Mouse (Mus musculus) thymus, adult 2 months (tissue): ENCODE measurements around the gene Cmah. TPM values are rescaled to one million over a fixed set of nuclear protein-coding genes. Genes with fewer than 3 reads are reported as not detected.

Source experiments
- DNase-seq: peaks from one replicate; pipeline ENCODE4 v3.0.0; 2021
- H3K27ac ChIP-seq: fragments of 200-500 bp; 2 replicates; pipeline ENCODE4 v1.5.1; 2012; ENCODE audit warnings: low read length, control low read depth; ENCODE audit not compliant: control insufficient read depth, insufficient read depth
- H3K27me3 ChIP-seq: fragments of 200-500 bp; 2 replicates; pipeline ENCODE4 v1.6.1; 2012; ENCODE audit warnings: mild to moderate bottlenecking, low read length, moderate library complexity, mixed read lengths; ENCODE audit not compliant: control insufficient read depth, insufficient read depth
- H3K36me3 ChIP-seq: fragments of 200-500 bp; 2 replicates; pipeline ENCODE4 v1.6.1; 2012; ENCODE audit warnings: mild to moderate bottlenecking, low read length, moderate library complexity; ENCODE audit not compliant: control insufficient read depth, insufficient read depth
- H3K4me1 ChIP-seq: fragments of 200-500 bp; replicated peaks from 2 replicates; pipeline ENCODE4 v1.6.1; 2012; ENCODE audit warnings: low read length; ENCODE audit not compliant: control insufficient read depth, insufficient read depth
- H3K4me3 ChIP-seq: fragments of 200-500 bp; 2 replicates; pipeline ENCODE4 v1.5.1; 2012; ENCODE audit warnings: mild to moderate bottlenecking, low read length, control low read depth, moderate library complexity; ENCODE audit not compliant: control insufficient read depth, insufficient read depth
- CTCF ChIP-seq: fragments of 200-500 bp; IDR thresholded peaks from 2 replicates; pipeline ENCODE4 v1.5.1; 2012; ENCODE audit warnings: mild to moderate bottlenecking, control low read depth, low read length, moderate library complexity, borderline replicate concordance; ENCODE audit not compliant: control insufficient read depth, poor library complexity, insufficient read depth; ENCODE audit errors: extremely low read depth
- POLR2A ChIP-seq: fragments of 200-500 bp; IDR thresholded peaks from 2 replicates; pipeline ENCODE4 v1.6.1; 2012; ENCODE audit warnings: mild to moderate bottlenecking, low read length, control low read depth, moderate library complexity; ENCODE audit not compliant: control insufficient read depth, poor library complexity, insufficient read depth; ENCODE audit errors: extremely low read depth
- WGBS: fragments of 180-500 bp; shearing (Covaris S2); methylation state at CpG from one replicate; pipeline ENCODE4 v1.1.7; 2018; 5-methylcytosine and 5-hydroxymethylcytosine counted together
- polyA plus RNA-seq: library from polyadenylated mRNA; depleted of rRNA; stranded (reverse); fragments of >200 nt; gene quantifications from 2 replicates; pipeline ENCODE4 v1.2.3, GENCODE M21; 2012

Cmah gene
- polyA plus RNA-seq, 1 experiment = 14.7 TPM

DNA sequence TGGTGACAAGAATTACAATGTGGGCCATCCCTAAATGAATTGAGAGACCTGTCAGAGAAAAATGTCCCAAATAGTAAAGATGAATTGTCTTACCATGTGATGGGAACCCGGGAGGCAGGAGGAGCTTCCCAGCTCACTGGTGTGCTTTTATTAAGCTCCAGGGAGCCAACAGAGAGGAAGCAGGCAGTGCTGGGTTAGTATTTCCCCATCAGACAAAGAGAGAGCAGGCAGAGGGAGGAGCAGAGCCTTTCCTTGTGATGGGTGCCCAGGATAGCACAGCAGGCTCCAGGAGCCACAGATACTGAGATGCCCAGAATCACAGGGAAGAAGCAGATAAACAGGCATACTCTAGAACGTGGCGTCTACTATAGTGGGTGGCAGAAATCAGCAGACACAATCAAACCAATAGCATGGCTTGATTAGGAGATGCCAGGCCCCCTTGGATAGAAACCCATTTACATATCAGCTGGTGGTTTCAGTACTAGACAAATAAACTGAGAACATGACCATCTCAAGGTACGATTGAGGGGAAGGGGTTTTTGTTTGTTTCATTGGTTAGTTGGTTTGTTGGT lies 87.5 kb downstream of the Cmah start:
- peak overlapping the region; percentile 82 for H3K27ac ChIP-seq

DNA sequence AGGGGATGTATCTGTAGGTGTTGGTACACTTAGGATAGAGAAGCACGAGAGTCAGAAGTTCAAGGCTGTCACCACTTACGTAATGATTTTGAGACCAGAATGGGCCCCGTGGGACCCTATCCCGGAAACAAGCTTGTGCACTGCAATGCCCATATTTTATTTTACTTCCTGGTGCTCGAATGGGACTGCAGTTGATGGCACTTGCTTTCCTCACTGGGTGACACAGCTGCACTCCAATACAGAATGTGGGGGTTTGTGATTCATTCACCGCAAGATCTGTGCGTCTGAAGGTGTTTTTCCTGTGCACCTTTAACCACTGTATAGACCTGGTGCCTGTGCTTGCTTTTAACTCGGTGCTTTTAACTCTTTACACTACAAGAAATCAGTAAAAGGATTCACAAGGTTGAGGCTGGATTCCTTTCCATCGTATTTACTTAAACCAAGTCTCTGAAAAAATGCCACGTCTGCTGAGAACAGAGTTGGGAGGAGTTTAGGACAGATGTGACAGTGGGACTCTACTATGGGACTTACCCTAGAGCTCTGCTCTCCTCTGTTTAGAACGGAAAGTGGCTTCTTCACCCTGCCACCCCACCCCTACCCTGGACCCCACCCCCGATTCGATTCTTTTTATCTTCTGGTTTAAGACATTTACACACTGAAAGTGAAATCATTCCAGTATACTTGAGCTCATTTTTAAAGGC lies 88.5 kb downstream of the Cmah start:
- Histone ChIP-seq H3K4me1 (peaks cover 44% of the 10 kb centered on the region), H3K27me3 (no peaks in the 10 kb centered on the region), H3K36me3 (no peaks in the 10 kb centered on the region), H3K4me3 (no peak overlapping the region), H3K27ac (peak overlapping the region; percentile 82)
- 4% methylated on average over 13 of the region's 13 CpGs for WGBS
- DNase-seq = peak; percentile 74
- TF ChIP-seq CTCF = no peak
- TF ChIP-seq POLR2A = no peak

More for the DNA sequence above, 87.5 kb downstream of the Cmah start:
- no peak for DNase-seq
- Histone ChIP-seq H3K36me3 (no peaks in the 10 kb centered on the region), H3K27me3 (no peaks in the 10 kb centered on the region), H3K4me1 (peaks cover 38% of the 10 kb centered on the region), H3K4me3 (no peak overlapping the region)
- TF ChIP-seq CTCF = no peak
- no peak for TF ChIP-seq POLR2A
- WGBS = 34% methylated on average over 4 of the region's 4 CpGs

DNA sequence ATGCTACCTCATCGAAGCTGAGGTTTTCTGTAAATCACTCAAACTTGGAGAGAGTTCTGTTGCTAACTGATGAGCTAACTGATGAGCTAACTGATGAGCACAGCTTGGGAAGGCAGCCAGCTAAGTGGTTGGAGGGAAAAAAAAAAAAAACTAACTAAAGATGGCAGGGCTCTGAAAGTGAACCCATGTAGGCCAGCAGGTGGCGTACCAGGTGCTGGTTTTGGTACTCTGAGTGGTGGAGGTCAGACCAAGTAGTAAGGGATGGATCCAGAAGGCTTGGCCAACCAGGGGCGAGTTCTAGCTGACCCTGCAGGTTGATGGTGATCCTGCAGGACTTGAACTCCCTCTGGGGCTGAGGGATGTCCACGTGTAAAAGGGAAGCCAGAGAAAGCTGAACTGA lies 89.2 kb downstream of the Cmah start:
- peak; percentile 88 for DNase-seq
- Histone ChIP-seq H3K27ac (peak overlapping the region; percentile 95), H3K36me3 (no peaks in the 10 kb centered on the region), H3K27me3 (no peaks in the 10 kb centered on the region), H3K4me1 (peaks cover 43% of the 10 kb centered on the region), H3K4me3 (peak overlapping the region; percentile 62)
- TF ChIP-seq CTCF (peak; percentile 73), POLR2A (no peak)
- WGBS = 12% methylated on average over 4 of the region's 4 CpGs

DNA sequence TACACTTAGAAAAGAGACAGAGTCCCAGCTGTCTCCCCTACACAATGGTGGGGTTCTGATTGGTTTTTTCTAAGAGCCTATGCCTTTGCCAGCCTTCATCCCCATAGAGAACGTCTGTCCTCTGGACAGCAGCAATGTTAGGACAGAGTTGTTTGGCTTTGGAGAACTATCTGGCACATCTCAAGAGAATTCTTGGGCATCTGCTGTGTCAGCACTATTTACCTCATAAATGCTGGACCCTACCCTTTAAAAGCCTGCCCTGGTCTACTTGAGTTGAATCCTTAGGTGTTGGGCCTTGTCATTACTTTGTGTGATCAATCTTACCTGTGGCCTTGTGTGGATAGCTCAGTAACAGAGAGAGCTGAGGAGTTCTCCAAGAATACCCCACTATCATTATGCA lies 90.8 kb downstream of the Cmah start:
- H3K4me3 ChIP-seq = no peak overlapping the region
- WGBS = 89% methylated on average over 1 of the region's 1 CpGs

DNA sequence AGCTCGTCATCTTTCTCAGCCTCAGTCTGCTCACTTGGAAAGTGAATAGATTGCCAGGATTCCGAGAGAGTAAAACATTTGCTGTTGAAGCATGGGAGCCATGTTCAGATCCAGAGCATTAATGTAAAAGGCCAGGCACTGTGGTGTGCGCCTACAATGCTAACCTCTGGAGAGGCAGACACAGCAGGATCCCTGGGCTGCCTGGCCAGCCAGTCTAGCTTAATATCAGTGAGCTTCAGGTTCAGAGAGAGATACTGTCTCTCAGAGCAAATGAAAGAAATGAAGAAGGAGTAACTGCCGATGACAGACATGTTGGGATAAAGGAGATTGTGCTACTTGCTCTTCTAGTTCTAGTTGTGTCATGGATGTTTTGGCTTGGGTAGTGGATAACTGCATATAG lies 91.6 kb downstream of the Cmah start:
- DNase-seq = no peak
- Histone ChIP-seq H3K4me3 (peak overlapping the region; percentile 2), H3K27ac (peak overlapping the region; percentile 3; the same call in 1 of the 2 replicates), H3K27me3 (no peaks in the 10 kb centered on the region), H3K4me1 (peaks cover 35% of the 10 kb centered on the region), H3K36me3 (peaks cover 7% of the 10 kb centered on the region)
- WGBS = 90% methylated on average over 4 of the region's 4 CpGs
- TF ChIP-seq CTCF (no peak), POLR2A (no peak)

More for the DNA sequence above, 90.8 kb downstream of the Cmah start:
- no peak for TF ChIP-seq POLR2A
- TF ChIP-seq CTCF = no peak
- H3K36me3 ChIP-seq = peaks cover 5% of the 10 kb centered on the region
- no peak for DNase-seq
- H3K27me3 ChIP-seq = no peaks in the 10 kb centered on the region
- peaks cover 39% of the 10 kb centered on the region for H3K4me1 ChIP-seq
- H3K27ac ChIP-seq = no peak overlapping the region

DNA sequence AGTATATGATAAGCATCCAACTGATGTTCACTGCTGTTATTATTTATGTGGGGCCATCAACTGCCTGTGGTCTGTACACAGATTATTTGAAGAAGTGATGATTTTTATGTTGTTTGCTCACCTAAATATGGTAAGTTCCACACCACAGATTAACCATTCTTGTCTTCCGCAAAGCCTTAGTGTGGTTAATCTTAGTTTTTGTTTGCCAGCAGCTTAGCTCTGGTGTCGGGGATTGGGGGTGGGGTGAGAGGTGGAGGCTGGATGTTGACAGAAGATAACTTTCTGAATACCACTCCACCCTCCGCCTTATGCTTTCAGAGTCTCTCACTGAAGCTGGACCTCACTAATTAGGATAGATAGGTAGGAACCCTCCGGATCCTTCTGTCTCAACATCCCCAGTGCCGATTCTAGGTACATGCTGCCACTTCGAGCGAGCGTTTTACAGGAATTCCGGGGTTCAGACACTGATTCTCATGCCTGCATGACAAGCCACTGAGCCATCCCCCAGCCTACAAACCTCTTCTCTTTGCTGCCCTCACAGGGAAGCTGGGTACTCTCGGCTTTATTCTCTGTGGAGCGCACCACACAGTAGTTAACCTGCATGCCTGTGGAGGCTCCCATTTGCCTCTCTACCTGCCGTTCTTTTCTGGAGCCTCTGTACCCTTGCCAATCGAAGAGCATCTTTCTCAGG lies 92.5 kb downstream of the Cmah start:
- H3K27ac ChIP-seq = peak overlapping the region; percentile 36; the same call in 1 of the 2 replicates
- no peaks in the 10 kb centered on the region for H3K27me3 ChIP-seq
- 69% methylated on average over 13 of the region's 13 CpGs for WGBS
- peaks cover 7% of the 10 kb centered on the region for H3K36me3 ChIP-seq
- peak overlapping the region; percentile 8; the same call in 1 of the 2 replicates for H3K4me3 ChIP-seq
- H3K4me1 ChIP-seq = peaks cover 29% of the 10 kb centered on the region
- DNase-seq = peak; percentile 56
- TF ChIP-seq CTCF (no peak), POLR2A (no peak)
